Mouse (Mus musculus) CD4-positive, CD25-positive, alpha-beta regulatory T cell, adult 2 months (primary cell): ENCODE results near the gene Muc3.

ENCODE experiments used
- DNase-seq: peaks from one replicate; pipeline ENCODE4 v3.0.0-alpha.2; 2012; ENCODE audit warnings: low read depth, low spot score

The Muc3 gene

GRCm38 (mm10) chr5:137095135-137095534 is 54.0 kb downstream of the Muc3 start:
- peak; percentile 24 for DNase-seq

- no peak for DNase-seq
These were observed 55.4 kb downstream of the Muc3 start for GRCm38 (mm10) chr5:137093720-137094119.

GRCm38 (mm10) chr5:137091560-137091959 is 57.6 kb downstream of the Muc3 start:
- DNase-seq: no peak

- DNase-seq: no peak
These were observed 58.3 kb downstream of the Muc3 start for GRCm38 (mm10) chr5:137090870-137091269.

GRCm38 (mm10) chr5:137087410-137087809 is 61.7 kb downstream of the Muc3 start:
- no peak for DNase-seq

- DNase-seq: no peak
These were observed 63.4 kb downstream of the Muc3 start for GRCm38 (mm10) chr5:137085731-137086130.

DNA sequence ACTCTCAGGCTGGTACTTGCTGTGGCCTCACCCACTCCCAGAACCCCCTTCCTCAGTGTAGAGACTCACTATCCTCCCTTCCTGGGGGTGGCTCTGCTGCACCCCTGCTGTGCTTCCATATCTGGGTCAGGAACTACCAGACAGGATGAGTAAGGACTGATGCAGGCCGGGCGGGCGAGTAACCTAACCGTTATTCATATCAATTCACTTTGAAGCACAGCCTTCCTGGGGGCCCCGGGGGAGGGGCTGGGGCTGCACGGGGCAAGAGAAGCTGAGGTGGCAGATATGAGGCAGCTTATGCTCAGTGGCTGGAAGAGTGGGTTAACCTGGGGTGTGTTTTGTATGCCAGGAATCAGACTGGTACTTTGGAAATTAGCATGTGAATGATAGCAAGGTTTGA is 64.1 kb downstream of the Muc3 start:
- no peak for DNase-seq
